Mouse (Mus musculus) liver, embryonic 11.5 days (tissue): ENCODE measurements around the gene Gpr21. TPM values are rescaled to one million over a fixed set of nuclear protein-coding genes. Genes with fewer than 3 reads are reported as not detected.

ENCODE experiments used
- ATAC-seq: fragments of 200-750 bp; cut with Nextera tagmentation; replicated peaks from 2 replicates; pipeline ENCODE4 v1.8.0; 2017; ENCODE audit warnings: moderate number of reproducible peaks, mild to moderate bottlenecking, moderate TSS enrichment, moderate library complexity; ENCODE audit not compliant: low FRiP score
- DNase-seq: peaks from one replicate; pipeline ENCODE4 v3.0.0-alpha.2; 2017; ENCODE audit warnings: low spot score
- H3K27ac ChIP-seq: fragments of 300-500 bp; sonication (generic); 2 replicates; pipeline ENCODE4 v1.5.1; 2014; ENCODE audit warnings: mild to moderate bottlenecking, low read depth, low read length, control low read depth
- H3K27me3 ChIP-seq: fragments of 300-500 bp; sonication (generic); replicated peaks from 2 replicates; pipeline ENCODE4 v1.6.1; 2014; ENCODE audit warnings: low read length, mixed read lengths; ENCODE audit not compliant: control insufficient read depth, insufficient read depth
- H3K36me3 ChIP-seq: fragments of 300-500 bp; sonication (generic); 2 replicates; pipeline ENCODE4 v1.6.1; 2014; ENCODE audit warnings: mild to moderate bottlenecking, low read length, moderate library complexity, mixed read lengths; ENCODE audit not compliant: control insufficient read depth, insufficient read depth
- H3K4me1 ChIP-seq: fragments of 300-500 bp; sonication (generic); replicated peaks from 2 replicates; pipeline ENCODE4 v1.6.1; 2014; ENCODE audit warnings: low read length, mixed read lengths; ENCODE audit not compliant: control insufficient read depth, insufficient read depth
- H3K4me2 ChIP-seq: fragments of 300-500 bp; sonication (generic); 2 replicates; pipeline ENCODE4 v1.6.1; 2014; ENCODE audit warnings: mild to moderate bottlenecking, control low read depth, moderate library complexity
- H3K4me3 ChIP-seq: fragments of 300-500 bp; sonication (generic); 2 replicates; pipeline ENCODE4 v1.5.1; 2014; ENCODE audit warnings: low read depth, low read length, control low read depth
- H3K9ac ChIP-seq: fragments of 300-500 bp; sonication (generic); 2 replicates; pipeline ENCODE4 v1.6.1; 2014; ENCODE audit warnings: low read depth, low read length, control low read depth
- H3K9me3 ChIP-seq: fragments of 300-500 bp; sonication (generic); 2 replicates; pipeline ENCODE4 v1.6.1; 2016; ENCODE audit warnings: low read length, inconsistent platforms, mixed read lengths; ENCODE audit not compliant: control insufficient read depth
- WGBS: fragments of 180-500 bp; shearing (Covaris S2); extraction: QIAGEN DNeasy Blood & Tissue Kit; methylation state at CpG from one replicate; pipeline ENCODE4 v1.1.7; 2014; 5-methylcytosine and 5-hydroxymethylcytosine counted together
- polyA plus RNA-seq: library from polyadenylated mRNA; unstranded; fragments of >200 nt; fragmentation: Nextera tagmentation; extraction: Ambion mirVana; gene quantifications from 2 replicates; pipeline ENCODE4 v1.2.1, GENCODE M21; 2014

Gpr21 gene
- polyA plus RNA-seq, 1 experiment from 2014 or later, result 0.51 TPM

DNA sequence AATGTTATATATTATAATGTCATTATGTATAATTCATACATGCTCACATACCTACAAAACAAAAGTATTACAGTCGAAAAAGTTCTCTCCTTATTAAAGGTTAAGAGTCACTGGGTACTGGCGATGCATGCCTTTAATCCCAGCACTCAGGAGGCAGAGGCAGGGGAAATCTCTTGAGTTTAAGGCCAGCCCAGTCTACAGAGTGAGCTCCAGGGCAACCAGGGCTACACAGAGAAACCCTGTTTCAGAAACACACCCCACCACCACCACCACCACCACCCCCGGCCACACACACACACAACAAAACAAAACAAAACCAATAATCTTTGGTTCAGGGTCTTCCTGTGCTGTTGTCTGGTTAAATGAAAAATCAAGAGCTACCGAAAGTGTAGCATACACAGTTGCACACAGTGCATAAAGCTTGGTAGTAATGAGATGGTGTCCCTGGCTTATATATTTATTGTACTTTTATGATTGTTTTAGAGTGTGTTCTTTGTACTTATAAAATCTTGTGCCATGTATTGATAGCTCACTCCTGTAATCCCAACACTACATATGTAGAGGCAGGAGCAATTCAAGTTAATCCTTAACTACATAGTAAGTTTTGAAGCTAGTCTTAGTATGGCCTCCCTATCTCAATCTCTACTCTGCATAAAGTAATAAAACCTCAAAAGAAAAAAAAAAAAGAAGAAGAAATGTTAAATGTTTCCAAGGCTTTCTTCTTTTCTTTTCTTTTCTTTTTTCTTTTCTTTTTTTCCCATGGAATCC is 4.8 kb upstream of the Gpr21 start:
- 87% methylated on average over 4 of the region's 4 CpGs for WGBS
- H3K9ac ChIP-seq, result no peak overlapping the region
- no peak overlapping the region for H3K4me3 ChIP-seq
- H3K27me3 ChIP-seq, result no peaks in the 10 kb centered on the region
- H3K27ac ChIP-seq, result no peak overlapping the region
- no peaks in the 10 kb centered on the region for H3K4me1 ChIP-seq
- DNase-seq (no peak), ATAC-seq (no peak)
- H3K4me2 ChIP-seq, result no peak overlapping the region
- peaks cover 2% of the 10 kb centered on the region; the same call in 1 of the 2 replicates for H3K36me3 ChIP-seq
- no peaks in the 10 kb centered on the region for H3K9me3 ChIP-seq

DNA sequence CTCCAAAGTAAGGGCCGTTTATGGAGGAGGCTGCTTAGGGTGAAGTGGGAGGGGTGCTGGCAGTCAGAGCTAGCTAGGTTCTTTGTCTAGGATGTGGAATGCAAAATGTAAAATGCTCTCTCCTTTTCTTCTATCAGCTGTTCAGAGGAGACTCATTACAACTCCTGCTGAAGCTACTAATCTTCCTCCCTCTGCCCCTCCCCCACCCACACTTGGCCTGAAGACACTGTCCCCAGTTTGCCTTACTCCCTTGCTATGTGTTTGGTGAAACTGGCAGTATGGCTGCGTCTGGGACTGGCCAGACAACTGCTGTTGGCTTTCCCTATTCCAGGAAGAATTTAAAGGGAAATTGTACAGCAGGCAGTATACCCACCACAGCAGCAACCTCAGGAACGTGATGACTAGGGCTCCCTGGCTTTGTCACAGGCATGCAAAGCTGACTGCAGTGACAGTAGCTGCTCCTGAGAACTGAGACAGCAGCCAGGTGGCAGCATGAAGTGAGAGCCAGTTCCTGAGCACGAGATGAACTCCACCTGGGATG is 860 bp downstream of the Gpr21 start:
- Histone ChIP-seq H3K27ac (no peak overlapping the region), H3K9me3 (no peaks in the 10 kb centered on the region), H3K4me3 (no peak overlapping the region), H3K4me1 (no peaks in the 10 kb centered on the region), H3K27me3 (no peaks in the 10 kb centered on the region), H3K9ac (no peak overlapping the region), H3K4me2 (no peak overlapping the region), H3K36me3 (peaks cover 6% of the 10 kb centered on the region)
- DNase-seq (no peak), ATAC-seq (no peak)
- WGBS, result 58% methylated on average over 4 of the region's 4 CpGs

DNA sequence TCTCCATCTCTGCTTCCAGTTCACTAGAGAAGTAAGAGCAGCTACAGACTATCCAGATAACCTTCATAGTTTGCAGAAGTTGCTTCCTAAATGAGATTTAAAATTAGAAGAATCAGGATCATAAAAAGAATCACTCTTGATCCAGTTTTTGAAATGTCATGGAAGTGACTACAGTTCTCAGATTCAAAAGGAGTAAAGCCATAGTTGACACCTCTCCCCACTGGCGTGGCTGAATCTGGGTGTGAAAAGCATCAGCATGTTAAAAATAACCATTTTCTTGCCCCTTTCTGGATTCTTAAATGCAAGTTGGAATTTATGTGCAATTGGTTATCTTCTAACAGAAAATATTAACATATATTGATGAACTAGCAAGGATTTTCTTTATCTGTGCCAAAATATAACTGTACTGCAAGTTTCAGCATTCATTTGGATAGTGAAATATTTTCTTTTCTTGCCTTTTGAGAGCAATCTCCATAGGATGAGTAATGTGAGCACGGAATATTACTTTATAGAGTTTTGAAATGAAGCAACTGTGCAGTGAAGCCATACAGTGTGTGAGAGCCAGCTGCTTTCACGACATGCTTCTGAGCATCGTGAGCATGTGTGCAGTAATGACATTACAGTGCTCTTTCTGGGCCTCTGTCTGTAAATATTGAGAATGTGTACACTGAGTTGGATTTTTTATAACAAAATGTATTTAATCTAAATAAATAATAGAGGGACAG is 2.6 kb downstream of the Gpr21 start:
- Histone ChIP-seq H3K36me3 (peaks cover 6% of the 10 kb centered on the region), H3K4me3 (no peak overlapping the region), H3K9ac (no peak overlapping the region), H3K27ac (no peak overlapping the region), H3K4me2 (no peak overlapping the region), H3K9me3 (no peaks in the 10 kb centered on the region), H3K27me3 (no peaks in the 10 kb centered on the region), H3K4me1 (no peaks in the 10 kb centered on the region)
- ATAC-seq (no peak), DNase-seq (no peak)
- 91% methylated on average over 4 of the region's 4 CpGs for WGBS

DNA sequence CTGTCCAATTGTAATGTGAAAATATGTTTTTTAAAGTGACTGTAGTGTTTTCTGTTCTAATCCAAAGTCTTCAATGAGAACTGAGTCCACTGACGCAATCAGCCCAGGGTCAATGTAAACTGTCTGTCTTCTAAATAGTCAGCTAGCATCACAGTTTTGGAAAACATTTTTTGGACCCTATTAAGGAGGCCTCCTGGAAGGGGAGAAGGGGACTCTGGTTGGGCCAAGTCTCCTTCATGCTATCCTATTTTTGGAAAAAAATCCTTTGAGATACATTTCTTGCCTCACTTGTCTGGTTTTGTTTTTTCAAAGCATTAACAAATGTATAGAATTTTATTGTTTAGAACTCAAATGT is 3.1 kb downstream of the Gpr21 start:
- ATAC-seq (no peak), DNase-seq (no peak)
- Histone ChIP-seq H3K27ac (no peak overlapping the region), H3K4me3 (no peak overlapping the region), H3K36me3 (peaks cover 6% of the 10 kb centered on the region), H3K4me2 (no peak overlapping the region), H3K9me3 (no peaks in the 10 kb centered on the region), H3K9ac (no peak overlapping the region), H3K27me3 (no peaks in the 10 kb centered on the region), H3K4me1 (no peaks in the 10 kb centered on the region)
- WGBS, result 82% methylated on average over 1 of the region's 1 CpGs

DNA sequence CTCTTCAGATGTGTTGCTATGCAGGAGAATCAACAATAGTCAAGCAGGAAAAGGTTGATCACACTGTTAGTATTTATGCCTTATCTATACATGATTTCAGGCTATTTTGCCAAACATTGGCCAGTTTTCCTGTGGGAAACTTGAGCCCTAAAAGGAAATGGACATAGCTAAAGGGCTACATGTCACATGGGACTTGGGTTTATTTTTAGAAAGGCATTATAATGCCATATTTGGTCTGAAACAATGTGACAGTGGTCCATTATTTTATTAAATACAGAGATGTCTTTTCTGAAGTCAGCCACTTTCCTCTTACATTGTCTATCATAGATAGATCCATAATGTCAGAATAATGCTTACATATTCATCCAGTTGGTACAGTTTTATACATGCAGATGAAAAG is 11.5 kb downstream of the Gpr21 start:
- ATAC-seq, result no peak
- Histone ChIP-seq H3K9me3 (no peaks in the 10 kb centered on the region), H3K27ac (no peak overlapping the region), H3K9ac (no peak overlapping the region), H3K4me3 (no peak overlapping the region), H3K4me1 (0 out of 2 replicates have a peak, but pooled peaks cover 3% of the 10 kb centered on the region), H3K4me2 (no peak overlapping the region), H3K27me3 (no peaks in the 10 kb centered on the region), H3K36me3 (no peaks in the 10 kb centered on the region)
- DNase-seq, result no peak

DNA sequence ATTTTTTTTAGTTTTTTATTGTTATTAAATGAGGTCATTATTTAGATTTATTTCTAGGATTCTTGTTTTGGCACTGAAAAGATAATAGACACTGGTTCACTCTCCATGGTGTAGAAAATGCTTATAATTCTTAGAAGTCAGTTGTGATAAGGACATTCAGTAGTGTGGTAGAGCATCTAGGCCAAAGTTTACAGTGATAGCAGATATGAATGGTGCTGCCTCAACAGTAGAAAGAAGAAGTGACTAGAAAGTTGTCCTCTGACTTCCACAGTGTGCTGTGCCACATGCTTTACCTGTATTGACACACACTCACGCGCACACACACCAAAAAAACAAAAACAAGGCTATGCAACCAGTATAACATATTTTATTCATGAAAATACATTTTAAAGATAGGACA is 13.3 kb downstream of the Gpr21 start:
- Histone ChIP-seq H3K27me3 (no peaks in the 10 kb centered on the region), H3K9me3 (no peaks in the 10 kb centered on the region), H3K4me2 (no peak overlapping the region), H3K9ac (no peak overlapping the region), H3K4me3 (no peak overlapping the region), H3K36me3 (no peaks in the 10 kb centered on the region), H3K4me1 (0 out of 2 replicates have a peak, but pooled peaks cover 3% of the 10 kb centered on the region), H3K27ac (no peak overlapping the region)
- peak; percentile 79 for ATAC-seq
- 96% methylated on average over 2 of the region's 2 CpGs for WGBS
- no peak for DNase-seq

DNA sequence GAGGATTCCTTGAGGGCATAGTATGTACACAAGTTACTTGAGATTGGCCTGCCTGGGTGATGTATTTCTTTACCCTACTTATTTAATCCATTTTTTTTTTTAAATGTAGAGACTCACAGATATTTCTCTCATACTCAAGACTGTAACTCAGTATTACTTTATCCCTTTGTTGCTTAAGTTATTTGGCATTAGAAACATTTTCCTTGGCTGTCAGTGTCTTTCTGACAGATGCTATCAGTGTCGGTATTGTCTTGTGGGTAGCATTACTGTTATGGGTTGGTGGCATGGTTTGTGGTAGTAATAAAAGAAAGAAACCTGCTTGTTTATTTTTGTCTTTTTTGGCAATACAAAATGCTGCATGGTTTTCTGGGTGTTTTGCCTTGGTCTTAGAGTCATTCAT is 14.6 kb downstream of the Gpr21 start:
- no peaks in the 10 kb centered on the region for H3K27me3 ChIP-seq
- no peaks in the 10 kb centered on the region for H3K36me3 ChIP-seq
- no peaks in the 10 kb centered on the region for H3K9me3 ChIP-seq
- 0 out of 2 replicates have a peak, but pooled peaks cover 3% of the 10 kb centered on the region for H3K4me1 ChIP-seq
- ATAC-seq (no peak), DNase-seq (no peak)
- H3K4me2 ChIP-seq, result no peak overlapping the region
- H3K4me3 ChIP-seq, result no peak overlapping the region
- WGBS, result 79% methylated on average over 1 of the region's 1 CpGs
- no peak overlapping the region for H3K9ac ChIP-seq
- no peak overlapping the region for H3K27ac ChIP-seq

DNA sequence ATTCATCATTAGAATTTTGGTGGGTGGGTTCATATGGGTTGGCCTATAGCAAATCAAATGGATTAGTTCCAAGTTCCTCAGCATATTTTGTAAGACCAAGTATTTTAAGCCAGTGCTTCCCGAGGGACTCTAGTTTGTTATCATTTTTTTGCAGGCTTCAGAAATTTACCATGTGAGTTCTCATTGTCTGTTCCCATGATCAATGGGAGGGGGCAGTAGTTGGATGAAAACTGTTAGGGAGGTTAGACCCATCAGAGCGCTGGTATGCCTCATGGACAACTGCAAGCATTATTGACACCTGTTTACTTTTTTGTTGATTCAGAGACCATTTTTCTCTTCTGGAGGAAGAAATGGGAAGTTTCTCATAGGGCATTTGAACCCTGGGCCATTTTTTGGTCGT is 15.5 kb downstream of the Gpr21 start:
- Histone ChIP-seq H3K27me3 (no peaks in the 10 kb centered on the region), H3K4me3 (no peak overlapping the region), H3K4me2 (no peak overlapping the region), H3K9me3 (no peaks in the 10 kb centered on the region), H3K4me1 (0 out of 2 replicates have a peak, but pooled peaks cover 3% of the 10 kb centered on the region), H3K27ac (no peak overlapping the region), H3K36me3 (no peaks in the 10 kb centered on the region), H3K9ac (no peak overlapping the region)
- 64% methylated on average over 3 of the region's 3 CpGs for WGBS
- ATAC-seq (peak; percentile 67), DNase-seq (no peak)
